Mouse (Mus musculus): ENCODE results near the gene Dus1l.
"Not testable (repeated sequence)": the region's sequence is repeated elsewhere in the genome, so short reads cannot be mapped to it uniquely, and the experiment has no call there.

The Dus1l gene

DNA sequence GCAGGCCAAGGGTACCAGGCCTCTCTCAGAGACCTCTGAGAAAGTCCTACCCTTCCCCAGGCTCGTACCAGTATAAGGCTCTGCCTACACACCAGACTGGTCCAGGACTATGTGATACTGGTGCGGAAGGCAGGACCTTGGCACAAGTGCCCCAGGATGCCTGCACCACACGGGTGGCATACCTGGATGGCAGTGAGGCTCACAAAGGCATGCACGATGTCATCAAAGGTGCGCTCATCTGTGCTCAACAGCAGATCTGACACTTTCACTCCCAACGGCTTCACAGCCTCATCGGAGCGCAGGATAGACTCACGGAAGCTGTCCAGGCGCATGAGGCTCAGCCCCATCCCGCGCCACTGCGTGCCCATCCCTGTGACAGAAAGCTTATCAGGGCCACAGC, 22.0 kb upstream of the Dus1l start:
- DNase-seq, result no peak

DNA sequence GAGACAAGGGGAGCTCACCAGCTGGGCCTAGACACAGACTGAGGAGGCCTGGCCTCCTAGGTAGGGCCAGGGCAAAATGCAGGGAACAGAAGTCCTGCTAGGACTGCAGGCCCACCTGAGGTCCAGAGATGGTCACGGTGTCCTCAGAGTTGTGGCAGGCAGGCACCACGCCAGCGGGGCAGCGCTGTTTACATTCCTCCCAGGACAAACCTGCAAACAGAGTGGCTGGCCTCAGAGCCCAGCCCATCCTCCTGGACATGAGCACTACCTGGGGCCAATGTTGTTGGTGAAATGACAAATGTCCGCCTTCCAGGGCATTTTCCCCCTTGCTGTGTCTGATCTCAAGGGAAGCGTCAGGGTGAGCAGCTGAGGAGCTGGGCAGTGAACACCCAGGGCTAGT, 21.2 kb upstream of the Dus1l start:
- DNase-seq, result no peak

DNA sequence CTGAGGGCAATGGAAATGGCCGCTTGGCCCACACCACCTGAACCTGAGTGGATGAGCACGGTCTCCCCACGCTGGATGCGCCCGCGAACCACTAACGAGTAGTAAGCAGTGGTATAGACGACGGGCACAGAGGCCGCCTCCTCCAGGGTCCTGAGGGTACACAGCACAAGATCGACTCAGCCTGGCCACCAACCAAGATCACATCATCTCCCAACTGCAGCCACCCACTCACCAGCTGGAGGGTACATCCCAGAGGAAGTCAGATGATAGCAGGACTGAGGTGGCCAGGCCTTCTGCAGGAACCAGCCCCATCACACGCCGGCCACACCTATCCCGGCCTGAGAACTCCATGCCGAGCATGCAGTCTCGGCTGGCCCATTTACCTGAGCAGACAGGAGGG, 15.9 kb upstream of the Dus1l start:
- no peak for DNase-seq

DNA sequence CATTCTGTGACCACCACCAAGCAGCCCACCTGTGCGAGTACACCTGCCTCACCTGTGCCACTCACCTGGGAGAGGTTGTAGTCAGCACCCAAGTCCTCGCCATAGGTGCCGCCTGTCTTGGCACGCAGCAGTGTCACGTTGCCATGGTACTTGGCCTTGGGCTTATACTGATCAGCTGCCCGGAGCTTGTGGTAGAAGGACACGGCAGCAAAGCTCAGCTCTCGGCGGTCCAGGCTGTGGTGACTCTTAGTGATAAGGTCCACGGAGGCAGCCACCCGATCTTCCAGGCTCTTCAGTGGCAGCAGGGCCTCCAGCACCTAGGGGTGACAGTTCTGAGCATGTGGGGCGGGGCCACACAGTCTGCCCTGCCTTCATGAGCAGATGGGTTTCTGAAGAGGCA, 11.8 kb upstream of the Dus1l start:
- DNase-seq, result no peak

DNA sequence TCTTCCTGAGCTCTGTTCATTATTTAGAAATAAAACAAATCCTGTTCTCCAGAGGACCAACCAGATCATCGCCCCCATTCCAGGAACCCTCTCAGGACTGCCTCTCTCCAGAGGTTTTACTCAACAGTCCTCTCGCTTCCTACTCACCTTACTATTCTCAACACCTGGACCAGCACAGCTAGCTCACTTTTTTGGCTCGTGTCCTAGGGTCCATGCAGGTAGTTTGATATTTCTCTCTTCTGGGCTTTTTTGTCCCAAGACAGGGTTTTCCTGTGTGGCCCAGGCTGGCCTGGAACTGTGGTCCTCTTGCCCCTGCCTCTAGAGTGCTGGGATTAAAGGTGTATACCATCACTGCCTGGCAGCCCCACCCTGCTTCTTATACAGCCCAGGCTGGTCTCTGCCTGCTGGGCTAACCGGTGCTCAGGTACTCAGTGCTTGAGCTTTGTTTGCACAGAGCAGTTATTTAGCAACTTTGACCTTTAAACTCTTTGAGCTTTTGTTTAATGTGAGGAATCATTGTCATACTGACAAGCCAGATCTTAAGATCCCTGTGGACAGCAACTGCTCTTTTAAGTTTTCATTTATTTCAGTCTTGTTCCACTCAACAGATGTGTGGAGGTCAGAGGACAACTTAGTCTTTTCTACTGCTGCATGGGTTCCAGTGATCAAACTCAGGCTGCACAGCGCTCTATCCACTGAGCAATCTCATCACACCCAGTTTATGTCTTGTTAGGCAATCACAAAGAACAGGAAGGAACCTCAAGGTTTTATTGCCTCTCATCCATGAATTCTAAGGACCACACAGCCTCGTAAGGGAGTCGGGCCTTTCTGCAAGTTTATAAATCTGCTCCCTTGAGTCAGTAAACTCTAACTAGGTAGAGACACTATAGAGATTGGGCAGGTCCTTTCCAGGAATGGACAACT, 9.4 kb upstream of the Dus1l start:
- DNase-seq, result no peak

DNA sequence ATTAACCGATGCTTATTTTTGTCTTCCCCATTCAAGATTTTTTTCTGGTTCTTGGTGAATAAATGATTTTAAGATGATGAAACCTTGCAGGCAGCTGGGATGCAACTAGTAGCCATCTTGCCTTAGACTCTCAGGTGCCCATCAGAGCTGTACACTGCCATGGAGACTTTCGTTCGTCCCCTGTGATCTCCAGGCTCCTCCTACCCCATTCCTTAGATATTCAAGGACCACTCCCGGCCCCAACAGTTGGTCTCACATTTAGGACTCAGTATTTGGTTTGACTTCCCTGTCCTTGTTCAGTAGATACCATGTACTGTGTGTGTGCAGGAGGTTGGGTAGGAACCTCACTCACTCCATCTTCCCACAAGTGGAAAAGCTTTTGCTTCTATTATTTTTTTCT, 8.6 kb upstream of the Dus1l start:
- no peak for DNase-seq

DNA sequence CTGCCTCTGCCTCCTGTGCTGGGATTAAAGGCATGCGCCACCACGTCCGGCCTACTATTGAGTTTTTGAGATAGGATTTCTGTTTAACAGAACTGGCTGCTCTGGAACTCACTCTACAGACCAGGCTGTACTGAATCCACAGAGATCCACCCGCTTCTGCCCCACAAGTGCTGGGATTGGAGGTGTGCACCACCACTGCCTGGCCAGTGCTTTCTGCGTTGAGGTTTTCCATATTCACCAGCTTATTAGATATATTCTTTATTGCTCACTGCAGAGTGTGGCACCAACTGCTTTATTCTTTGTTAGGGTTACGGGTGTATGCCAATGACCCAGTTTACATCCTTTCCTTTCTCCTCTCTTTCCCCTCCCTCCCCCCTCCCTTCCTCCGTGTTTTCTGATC, 8.1 kb upstream of the Dus1l start:
- DNase-seq, result no peak

DNA sequence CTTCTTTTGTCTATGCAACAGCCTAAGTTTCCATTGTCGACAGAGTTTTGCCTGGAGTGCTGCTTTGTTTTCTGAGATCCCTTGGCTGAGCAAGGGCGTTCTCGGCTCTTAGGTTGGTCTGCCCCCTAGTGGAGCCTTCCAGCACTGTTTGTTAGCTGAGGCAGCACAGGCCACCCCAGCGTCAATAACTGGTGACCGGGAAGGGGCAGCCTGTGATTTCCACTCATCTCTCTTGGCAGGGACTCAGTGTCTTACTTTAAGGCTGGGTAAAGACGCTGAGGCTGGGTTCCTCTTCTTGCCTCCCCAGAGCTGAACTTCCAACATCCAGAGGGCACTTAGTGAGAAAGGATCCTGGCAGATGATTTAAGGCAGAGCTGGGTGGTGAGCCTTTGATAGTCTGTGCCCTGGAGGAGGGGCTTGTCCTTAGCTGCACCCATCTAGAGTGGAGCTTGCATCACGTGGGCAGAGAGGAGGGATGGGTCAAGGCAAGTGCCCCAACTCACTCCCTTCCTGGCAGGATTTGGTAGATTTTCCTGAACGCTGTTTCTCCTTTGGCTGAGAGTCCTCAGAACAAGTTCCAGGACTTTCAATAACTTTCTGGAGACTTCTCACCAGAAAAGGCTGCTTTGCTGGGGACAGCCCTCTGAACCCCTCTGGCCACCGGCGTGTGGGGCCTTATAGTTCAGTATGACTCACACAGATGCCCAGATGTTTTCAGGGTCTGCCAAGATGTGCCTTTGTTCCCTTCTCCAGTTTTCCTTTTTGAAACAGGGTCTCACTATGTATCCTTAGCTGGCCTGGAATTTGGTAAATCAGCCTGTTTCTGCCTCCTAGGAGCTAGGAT, 4.1 kb upstream of the Dus1l start:
- DNase-seq, result peak; percentile 82

DNA sequence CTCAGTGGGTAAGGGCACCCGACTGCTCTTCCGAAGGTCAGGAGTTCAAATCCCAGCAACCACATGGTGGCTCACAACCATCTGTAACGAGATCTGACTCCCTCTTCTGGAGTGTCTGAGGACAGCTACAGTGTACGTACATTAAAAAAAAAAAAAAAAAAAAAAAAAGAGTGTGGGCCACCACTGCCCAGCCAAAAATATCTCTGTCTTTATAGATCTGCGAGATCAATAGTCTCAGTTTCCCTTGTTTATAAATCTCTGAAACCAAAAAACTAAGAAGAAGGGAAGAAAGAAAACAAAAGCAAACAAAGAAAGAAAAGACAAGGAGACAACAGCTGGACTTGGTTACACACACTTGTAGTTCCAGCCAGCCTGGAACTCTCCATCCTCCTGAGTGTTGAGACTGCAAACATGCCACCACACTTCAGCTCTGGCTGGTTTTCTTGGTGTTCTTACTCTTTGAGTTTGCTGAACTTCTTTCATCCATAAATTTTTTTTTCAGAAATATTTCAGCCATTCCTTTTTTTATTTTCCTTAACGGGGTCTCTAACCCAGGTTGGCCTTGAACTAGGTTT, 3.2 kb upstream of the Dus1l start:
- no peak for DNase-seq

DNA sequence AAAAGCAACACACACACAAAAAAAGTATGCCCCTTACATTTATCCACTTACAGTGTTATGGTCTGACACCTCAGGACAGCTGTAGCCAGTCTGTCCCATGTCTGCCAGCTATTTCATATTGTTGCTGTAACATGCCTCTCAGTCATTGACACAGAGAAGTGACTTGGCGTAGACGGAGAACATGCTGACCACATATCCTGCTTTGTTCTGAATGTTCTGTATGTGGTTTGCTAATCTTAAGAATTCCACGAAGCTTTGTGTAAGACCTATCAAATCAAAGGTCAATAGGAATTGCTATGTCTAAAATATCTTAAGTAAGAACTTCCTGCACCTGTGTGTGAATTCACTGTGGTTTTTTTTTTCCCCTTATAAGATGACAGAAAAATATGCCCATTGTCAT, 2.0 kb upstream of the Dus1l start:
- DNase-seq, result no peak

DNA sequence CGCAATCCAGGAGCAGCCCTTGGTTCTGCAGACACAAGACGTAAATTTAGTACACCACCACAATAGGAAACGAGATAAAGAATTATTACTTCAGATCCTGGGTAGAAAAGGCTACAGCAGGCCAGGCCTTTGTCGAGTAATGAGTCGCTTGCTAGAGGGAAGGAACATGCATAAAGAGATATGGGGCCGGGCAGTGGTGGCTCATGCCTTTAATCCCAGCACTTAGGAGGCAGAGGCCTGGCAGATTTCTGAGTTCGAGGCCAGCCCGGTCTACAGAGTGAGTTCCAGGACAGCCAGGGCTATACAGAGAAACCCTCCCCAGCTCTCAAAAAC, 377 bp upstream of the Dus1l start:
- DNase-seq, result no peak

DNA sequence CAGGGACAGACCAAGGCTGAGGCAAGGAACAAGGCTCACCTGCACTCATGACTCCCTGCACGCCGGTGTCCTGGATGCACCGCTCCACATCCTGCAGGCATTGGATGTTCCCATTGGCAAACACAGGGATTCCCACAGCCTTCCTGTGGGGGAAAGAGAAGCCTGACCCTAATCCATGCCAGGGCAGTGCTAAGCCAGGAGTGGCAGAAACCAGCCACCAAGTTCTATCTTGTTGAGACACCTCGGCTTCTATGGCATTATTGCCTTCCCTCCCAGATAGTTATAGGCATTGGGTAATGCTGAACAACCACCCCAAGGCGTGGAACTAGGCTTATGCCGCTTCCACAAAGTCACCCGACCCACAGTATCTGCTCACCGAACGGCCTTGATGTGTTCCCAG, 3.6 kb downstream of the Dus1l start:
- no peak for DNase-seq

DNA sequence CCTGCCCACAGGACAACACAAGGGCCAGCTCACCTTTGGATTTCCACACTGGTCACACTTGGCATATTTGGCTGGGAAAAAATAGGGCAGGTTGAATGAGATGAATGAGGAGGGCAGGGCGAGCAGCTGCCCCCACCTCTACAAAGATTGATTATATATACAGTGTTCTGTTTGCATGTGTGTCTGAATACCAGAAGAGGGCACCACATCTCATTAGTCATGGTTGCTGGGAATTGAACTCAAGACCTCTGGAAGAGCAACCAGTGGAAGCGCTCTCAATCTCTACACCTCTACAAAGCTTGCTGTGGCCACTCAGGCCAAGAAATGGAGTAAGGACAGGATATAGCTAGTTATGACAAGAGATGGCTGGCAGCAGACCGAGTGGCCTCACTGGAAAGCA, 6.4 kb downstream of the Dus1l start:
- no peak for DNase-seq

DNA sequence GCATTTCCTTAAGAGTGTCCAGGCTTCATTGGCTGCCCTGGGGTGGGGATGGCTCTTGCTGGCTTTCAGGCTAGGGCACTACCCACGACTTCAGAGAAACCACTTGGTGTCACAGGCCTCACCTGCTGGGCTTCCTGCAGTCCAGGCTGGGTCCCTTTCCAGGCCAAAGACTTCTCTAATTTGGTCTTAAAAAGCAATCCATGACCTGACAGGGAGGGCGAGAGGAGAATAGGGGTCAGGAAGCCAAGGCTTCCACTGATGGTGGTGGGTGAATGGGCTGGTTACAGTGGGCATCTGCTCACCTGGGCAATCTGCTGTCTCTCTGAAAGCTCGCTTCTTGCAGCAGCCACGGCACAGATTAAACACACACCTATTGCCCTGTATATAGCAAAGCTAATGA, 6.8 kb downstream of the Dus1l start:
- DNase-seq, result no peak

DNA sequence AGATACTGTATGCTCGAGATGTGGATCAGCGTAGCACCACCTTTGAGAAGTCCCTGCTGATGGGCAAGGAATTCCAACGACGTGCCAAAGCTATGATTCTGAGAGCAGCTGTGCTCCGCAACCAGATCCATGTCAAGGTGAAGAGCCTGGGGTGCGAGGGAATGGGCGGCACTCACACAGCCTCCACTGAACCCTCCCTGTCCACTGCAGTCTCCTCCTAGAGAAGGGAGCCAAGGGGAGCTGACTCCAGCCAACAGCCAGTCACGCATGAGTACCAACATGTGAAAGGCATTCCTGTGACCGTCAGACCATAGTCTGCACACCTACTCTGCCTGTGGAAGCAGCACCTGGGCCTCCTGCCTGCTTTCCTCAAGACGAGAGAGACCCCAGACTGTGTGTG, 7.7 kb downstream of the Dus1l start:
- DNase-seq, result not testable (repeated sequence)

DNA sequence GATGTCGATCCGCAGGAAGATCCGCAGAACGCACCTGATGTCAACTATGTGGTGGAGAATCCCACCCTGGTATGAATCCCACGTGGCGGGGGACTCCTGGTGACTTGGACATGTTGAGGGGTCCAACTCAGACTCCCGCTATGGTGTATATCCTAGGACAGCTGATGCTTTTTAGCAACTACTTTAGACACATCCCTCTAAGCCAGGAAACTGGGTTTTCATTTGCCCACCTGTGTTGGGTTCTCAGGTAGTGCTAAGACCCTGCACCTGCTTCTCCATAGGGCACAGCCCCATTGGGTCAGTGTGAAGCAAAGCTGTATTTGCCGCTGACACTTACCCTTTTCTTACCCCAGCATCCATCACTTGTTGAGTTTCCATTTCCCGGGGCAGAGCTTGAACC, 11.1 kb downstream of the Dus1l start:
- DNase-seq, result no peak

DNA sequence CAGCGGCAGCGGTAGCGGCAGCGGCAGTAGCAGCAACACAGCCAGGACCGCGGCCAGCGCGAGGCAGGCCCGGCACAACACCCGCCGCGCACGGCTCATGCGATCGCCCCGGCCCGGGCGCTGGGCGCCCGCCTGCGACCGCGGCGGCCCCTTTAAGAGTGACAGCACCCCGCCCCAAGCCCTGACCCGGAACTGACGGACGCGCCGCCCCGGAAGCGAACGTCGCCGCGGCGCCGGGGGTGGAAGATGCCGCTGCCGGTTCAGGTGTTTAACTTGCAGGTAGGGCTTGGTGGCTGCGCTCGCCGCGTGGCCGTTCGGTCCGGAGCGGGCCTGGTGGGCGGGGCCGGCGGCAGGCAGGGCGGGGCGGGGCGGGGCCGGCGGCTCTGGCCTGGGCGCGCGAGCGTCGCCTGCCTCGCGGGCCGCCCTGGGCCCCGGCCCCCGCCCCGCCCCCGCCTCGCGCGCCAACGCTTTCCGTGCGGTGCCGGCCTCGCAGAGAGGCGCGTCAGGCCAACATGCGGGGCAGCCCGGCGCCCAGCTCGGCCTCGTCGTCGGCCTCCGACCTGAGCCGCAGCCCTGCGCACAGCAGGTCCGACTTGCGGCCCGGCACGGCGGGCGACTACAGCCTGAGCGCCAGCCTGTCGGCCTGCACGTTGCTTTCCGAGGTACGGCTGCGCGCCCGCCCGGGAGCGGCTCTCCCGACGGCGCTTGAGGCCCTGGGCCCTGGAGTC, 12.0 kb downstream of the Dus1l start, which contains the start of the genes Rfng and Gps1:
TSS of gene Rfng (minus strand) at position 144 of the 728 bp plus-strand sequence.
TSS of gene Gps1 (plus strand) at position 209 of the 728 bp plus-strand sequence.
- DNase-seq, result peak; percentile 85

DNA sequence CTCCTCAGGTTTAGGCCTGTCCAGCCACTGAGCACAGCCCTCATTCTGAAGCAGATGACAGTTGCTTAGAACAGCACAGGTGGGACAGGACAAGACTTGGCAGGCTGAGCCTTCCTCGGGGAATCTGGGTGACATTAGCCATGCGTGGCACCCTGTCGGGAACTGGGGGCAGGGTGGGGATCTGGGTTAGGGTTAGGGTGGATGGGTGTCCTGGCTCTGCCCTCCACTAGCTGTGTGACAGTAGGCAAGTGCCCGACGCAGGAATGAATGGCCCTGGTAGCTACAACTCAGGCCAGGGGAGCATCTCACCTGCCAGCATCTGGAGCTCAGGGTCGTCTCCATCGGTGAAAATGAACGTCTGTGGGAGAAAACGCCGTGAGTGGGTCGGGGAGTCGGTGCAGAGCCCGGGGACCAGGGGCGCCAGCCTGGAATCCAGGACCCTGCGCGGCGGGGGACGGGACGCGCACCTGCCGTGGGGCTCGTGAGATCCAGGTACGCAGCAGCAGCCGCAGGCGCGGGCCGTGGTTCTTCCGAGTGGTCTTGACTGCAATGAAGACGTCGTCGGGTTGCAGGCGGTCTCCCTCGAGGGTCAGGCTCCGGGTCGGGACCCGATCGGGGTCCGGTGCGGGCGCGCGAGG, 12.7 kb downstream of the Dus1l start:
- no peak for DNase-seq

DNA sequence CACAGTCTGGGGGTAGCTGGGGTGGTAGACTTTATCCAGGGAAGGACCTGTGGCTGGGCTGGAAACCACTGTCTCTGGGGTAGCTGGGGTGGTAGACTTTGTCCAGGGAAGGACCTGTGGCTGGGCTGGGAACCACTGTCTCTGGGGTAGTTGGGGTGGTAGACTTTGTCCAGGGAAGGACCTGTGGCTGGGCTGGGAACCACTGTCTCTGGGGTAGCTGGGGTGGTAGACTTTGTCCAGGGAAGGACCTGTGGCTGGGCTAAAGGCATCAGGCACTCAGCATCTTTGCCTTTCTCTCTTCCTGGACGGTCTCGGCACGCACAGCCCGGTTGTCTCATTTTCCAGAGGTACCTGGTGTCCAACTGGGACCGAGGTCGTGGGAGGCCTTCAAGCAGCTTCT, 14.8 kb downstream of the Dus1l start:
- DNase-seq, result not testable (repeated sequence)

DNA sequence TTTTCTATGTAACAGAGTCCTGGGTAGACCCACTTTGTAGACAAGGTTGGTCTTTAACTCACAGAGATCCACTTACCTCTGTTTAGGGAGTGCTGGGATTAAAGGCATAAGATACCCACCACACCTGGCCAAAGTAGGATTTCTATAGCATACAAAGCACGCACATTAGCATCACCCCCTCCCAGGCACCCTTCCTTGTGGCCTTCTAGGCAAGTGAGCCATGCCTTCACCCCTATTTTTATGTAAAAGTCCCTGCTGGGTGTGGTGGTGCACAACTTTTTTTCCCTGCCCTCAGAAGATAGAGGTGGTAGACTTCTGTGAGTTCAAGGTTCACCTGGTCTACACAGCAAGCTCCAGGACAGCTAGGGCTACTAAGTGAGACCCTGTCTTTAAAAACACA, 16.3 kb downstream of the Dus1l start:
- DNase-seq, result no peak

DNA sequence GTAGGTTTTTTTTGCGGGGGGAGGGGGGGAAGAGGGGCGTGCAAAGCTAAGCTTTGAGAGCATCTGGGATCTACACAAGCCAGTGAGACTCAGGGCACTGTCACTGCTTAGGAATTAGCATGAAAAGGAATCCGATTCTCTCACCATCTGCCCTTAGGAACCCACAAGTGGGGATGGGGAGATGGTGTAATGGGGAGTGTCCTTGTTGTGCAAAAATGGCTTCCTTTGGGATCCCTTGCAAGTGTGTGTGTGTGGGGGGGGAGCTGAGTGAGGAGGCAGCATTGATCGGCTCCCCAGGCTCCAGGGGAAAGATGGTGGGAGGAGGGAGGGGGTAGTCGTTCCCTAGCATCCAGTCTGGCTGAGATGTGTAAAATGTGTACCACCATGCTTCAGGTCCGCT, 19.1 kb downstream of the Dus1l start:
- no peak for DNase-seq

DNA sequence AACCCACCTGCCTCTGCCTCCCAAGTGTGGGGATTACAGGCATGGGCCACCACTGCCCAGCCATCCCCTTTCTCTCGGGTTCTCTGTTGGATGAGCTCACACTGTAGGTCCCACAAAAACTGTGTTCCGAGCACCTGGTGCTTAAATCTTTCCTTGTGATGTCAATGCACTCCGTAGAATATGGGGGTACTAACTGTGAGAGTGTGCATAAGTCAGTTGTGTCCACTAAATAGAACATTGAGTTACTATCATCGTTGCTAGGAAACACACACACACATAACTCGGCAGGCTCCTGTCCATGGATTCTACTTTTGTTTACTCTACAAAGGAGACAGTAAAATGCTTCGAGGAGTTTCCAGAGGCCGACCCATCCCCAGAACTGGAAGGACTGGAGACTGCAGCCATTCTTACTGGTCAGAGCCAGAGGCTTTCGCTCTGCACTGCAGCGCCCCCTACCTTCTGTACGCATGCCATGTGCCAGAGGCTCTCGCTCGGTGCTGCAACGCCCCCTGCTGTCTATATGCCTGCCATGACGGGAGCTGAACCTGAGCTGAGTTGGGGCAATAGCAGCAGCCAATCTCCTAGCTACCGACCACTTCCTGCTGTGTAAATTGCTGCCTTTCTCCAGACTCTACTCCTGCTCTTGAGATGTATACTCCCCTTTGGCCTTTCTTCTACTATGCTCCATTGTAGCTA, 20.3 kb downstream of the Dus1l start:
- peak; percentile 96 for DNase-seq
